Mouse (Mus musculus): ENCODE results near the gene G6pdx. TPM values are rescaled to one million over a fixed set of nuclear protein-coding genes. Genes with fewer than 3 reads are reported as not detected.

G6pdx gene
- polyA plus RNA-seq, 1 experiment from 2014 or later = 84.5 TPM

DNA sequence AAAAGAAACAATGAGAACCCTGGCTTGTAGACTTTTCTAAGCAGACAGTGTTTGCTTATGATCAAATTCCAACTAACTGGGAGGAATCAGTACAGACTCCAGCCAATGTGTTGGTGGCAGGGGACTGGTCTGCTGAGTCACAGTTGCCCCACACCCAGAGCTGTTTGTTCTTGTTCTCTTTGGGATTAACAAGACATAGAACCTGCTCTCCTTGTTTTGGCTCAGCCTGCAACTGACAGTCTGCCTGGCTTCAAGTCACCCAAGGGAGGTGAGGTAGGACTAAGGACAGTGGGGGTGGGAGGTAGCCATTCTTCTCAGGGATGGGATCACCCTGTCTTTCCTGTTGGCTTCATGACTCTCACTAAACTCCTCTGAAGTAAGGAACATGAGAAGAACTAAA lies 4.6 kb downstream of the G6pdx start:
- H3K9me3 ChIP-seq (replicated peaks; ENCODE audit: control insufficient read depth, low read length) = no peaks in the 10 kb centered on the region
- H3K36me3 ChIP-seq (ENCODE audit: control insufficient read depth, insufficient read depth, low read length) = no peaks in the 10 kb centered on the region
- no peak overlapping the region for H3K9ac ChIP-seq (ENCODE audit: low read length)
- H3K27ac ChIP-seq (ENCODE audit: low read length) = peak overlapping the region; percentile 91
- 0 out of 2 replicates have a peak, but pooled peaks cover 4% of the 10 kb centered on the region for H3K4me1 ChIP-seq (ENCODE audit: control insufficient read depth, insufficient read depth, low read length)
- H3K4me3 ChIP-seq (replicated peaks; ENCODE audit: low read length) = no peak overlapping the region
- peak overlapping the region; percentile 13; the same call in 1 of the 2 replicates for H3K4me2 ChIP-seq (ENCODE audit: low read depth, low read length)
- H3K27me3 ChIP-seq (ENCODE audit: control insufficient read depth, insufficient read depth, low read length) = no peaks in the 10 kb centered on the region
- peak; percentile 45; the same call in 1 of the 2 replicates for ATAC-seq (ENCODE audit: insufficient read depth, low FRiP score)

DNA sequence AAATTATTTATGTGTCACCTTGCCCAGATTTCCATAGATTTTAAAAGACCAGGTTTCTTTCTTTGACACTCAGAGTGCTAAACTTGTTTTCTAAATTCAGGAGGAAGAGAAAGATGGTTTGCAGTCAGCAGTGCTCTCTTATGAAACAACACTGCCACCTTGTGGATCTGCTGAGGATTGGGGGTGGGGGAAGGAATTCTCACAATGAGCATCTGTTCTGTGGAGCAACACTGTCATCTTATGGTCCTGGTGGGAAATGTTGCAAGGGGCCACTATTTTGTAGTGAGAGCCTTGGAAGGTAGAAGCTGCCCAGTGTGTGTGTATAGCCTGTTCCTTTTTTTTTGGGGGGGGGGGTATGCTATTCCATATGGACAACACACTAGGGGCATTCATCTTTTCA lies 15.6 kb downstream of the G6pdx start:
- H3K4me1 ChIP-seq (ENCODE audit: control insufficient read depth, insufficient read depth, low read length) = no peaks in the 10 kb centered on the region
- no peaks in the 10 kb centered on the region for H3K36me3 ChIP-seq (ENCODE audit: control insufficient read depth, insufficient read depth, low read length)
- H3K4me3 ChIP-seq (replicated peaks; ENCODE audit: low read length) = no peak overlapping the region
- no peak overlapping the region for H3K9ac ChIP-seq (ENCODE audit: low read length)
- H3K9me3 ChIP-seq (replicated peaks; ENCODE audit: control insufficient read depth, low read length) = no peaks in the 10 kb centered on the region
- H3K27me3 ChIP-seq (ENCODE audit: control insufficient read depth, insufficient read depth, low read length) = no peaks in the 10 kb centered on the region
- H3K27ac ChIP-seq (ENCODE audit: low read length) = no peak overlapping the region
- H3K4me2 ChIP-seq (ENCODE audit: low read depth, low read length) = no peak overlapping the region
- ATAC-seq (ENCODE audit: insufficient read depth, low FRiP score) = peak; percentile 71

DNA sequence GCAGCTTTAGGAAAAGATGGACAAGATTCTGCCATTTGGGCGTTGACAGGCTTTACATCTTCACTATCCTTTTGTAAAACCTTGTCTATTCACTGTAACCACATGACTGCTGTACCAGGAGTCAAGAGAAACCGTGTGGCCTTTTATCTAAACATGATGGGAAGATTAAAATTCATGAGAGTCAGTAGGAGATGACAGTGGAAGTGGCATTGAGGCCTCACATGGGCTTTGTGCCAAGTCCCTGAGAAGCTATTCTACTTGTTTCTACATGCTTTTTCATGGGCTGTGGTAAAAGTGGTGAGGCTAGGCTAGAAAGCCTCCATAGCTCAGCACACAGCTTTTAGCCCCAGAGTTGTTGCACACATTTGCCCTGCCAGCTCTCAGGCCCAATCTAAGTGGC lies 20.7 kb downstream of the G6pdx start:
- Histone ChIP-seq H3K4me3 (replicated peaks; ENCODE audit: low read length) (no peak overlapping the region), H3K27me3 (ENCODE audit: control insufficient read depth, insufficient read depth, low read length) (no peaks in the 10 kb centered on the region), H3K9ac (ENCODE audit: low read length) (no peak overlapping the region), H3K4me2 (ENCODE audit: low read depth, low read length) (no peak overlapping the region), H3K4me1 (ENCODE audit: control insufficient read depth, insufficient read depth, low read length) (no peaks in the 10 kb centered on the region), H3K27ac (ENCODE audit: low read length) (no peak overlapping the region), H3K36me3 (ENCODE audit: control insufficient read depth, insufficient read depth, low read length) (no peaks in the 10 kb centered on the region), H3K9me3 (replicated peaks; ENCODE audit: control insufficient read depth, low read length) (no peaks in the 10 kb centered on the region)
- no peak for ATAC-seq (ENCODE audit: insufficient read depth, low FRiP score)
- WGBS = 40% methylated on average over 2 of the region's 2 CpGs

DNA sequence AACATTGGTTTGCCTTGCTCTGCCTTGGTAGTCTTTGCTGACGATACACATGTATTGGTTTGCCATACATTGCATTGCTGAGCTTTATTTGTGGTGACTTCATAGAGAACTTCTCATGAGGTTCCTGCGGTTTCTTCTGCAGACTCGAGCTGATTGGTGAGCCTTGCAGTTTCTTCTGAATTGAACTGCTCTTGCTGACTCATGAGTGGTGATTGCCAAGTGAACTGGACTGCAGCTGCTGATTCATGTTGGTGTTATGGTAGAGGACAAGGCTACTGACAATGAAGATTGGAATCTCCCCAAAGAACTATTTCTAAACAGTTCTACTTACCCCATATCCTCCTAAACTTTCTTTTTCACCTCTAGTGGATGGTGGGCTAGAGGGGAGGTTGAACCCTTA lies 28.9 kb downstream of the G6pdx start:
- Histone ChIP-seq H3K27me3 (ENCODE audit: control insufficient read depth, insufficient read depth, low read length) (no peaks in the 10 kb centered on the region), H3K9ac (ENCODE audit: low read length) (no peak overlapping the region), H3K4me1 (ENCODE audit: control insufficient read depth, insufficient read depth, low read length) (no peaks in the 10 kb centered on the region), H3K9me3 (replicated peaks; ENCODE audit: control insufficient read depth, low read length) (no peaks in the 10 kb centered on the region), H3K27ac (ENCODE audit: low read length) (no peak overlapping the region), H3K4me2 (ENCODE audit: low read depth, low read length) (no peak overlapping the region), H3K36me3 (ENCODE audit: control insufficient read depth, insufficient read depth, low read length) (no peaks in the 10 kb centered on the region), H3K4me3 (replicated peaks; ENCODE audit: low read length) (no peak overlapping the region)
- WGBS = 77% methylated on average over 3 of the region's 3 CpGs
- no peak for ATAC-seq (ENCODE audit: insufficient read depth, low FRiP score)

DNA sequence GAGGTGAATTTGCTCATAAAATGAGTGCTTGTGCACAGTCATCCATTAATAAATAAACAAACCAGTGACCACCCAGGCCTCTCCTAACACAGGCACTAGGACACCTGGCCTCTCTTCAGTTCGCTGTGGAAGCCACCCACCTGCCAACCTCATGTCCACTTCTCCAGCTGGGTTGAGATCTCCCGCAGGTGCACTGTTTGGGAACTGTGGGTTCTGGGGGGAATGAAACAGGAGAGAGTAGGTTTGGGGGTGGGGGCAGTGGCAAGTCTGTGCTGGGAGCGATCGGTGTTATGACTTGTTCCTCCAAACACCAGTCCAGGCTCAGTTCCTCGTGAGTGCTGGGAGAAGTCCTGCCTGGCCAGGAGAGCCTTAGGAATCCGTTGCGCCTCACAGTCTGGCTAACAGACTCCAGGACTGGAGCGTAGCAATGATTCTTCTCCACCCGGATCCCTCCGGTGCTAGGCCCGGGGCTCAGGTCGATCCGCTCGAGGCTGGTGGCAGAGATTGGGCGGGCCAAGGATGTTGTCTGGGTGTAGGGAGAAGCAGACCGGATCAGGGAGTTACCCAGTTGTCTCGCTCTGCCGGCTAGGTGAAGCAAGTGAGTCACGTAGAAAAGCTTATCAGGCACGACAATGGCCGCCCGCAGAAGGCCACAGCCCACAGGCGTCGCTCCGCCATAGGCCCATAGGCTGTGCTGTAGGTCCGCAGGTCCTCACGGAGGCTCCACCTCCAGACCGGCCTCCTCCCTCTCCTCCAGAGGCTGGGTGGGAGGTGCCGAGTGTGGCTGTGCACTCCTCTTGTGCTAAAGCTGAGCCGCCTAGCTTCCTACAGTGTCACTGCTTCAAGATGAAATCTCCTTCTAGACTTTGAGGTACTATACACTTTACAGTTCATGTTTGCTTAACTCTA lies 36.2 kb downstream of the G6pdx start, which contains the start of the genes Fam3a and Ikbkg:
Gene Fam3a (minus strand): TSS at position 738 of the 909 bp plus-strand sequence.
Gene Ikbkg (plus strand): TSS at position 756 of the 909 bp plus-strand sequence.
- Histone ChIP-seq H3K36me3 (ENCODE audit: control insufficient read depth, insufficient read depth, low read length) (no peaks in the 10 kb centered on the region), H3K4me3 (replicated peaks; ENCODE audit: low read length) (peak within 1 kb of the TSS; percentile 52), H3K9ac (ENCODE audit: low read length) (peak within 1 kb of the TSS; percentile 79), H3K27me3 (ENCODE audit: control insufficient read depth, insufficient read depth, low read length) (no peaks in the 10 kb centered on the region), H3K4me1 (ENCODE audit: control insufficient read depth, insufficient read depth, low read length) (no peaks in the 10 kb centered on the region), H3K27ac (ENCODE audit: low read length) (peak within 1 kb of the TSS; percentile 94), H3K4me2 (ENCODE audit: low read depth, low read length) (peak within 1 kb of the TSS; percentile 65), H3K9me3 (replicated peaks; ENCODE audit: control insufficient read depth, low read length) (no peaks in the 10 kb centered on the region)
- ATAC-seq (ENCODE audit: insufficient read depth, low FRiP score) = peak; percentile 100
- 10% methylated on average over 30 of the region's 30 CpGs for WGBS

DNA sequence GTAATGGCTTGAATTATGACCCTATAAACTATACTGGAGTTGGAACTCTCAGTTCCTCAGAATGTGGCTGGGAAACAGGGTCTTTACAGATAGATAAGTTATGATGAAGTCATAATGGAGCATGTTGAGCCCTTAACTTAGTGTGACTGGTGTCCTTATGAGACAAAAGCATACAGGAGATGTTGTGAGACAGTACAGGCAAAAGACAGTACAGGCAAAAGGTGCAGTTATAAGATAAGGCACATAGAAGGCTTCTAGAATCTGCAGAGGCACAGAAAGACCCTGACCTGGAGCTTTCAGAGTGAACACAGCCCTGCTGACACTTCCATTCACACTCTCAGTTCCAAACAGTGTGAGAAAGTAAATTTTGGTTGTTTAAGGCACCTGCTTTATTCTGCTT lies 40.8 kb downstream of the G6pdx start:
- H3K4me3 ChIP-seq (replicated peaks; ENCODE audit: low read length) = no peak overlapping the region
- no peak overlapping the region for H3K4me2 ChIP-seq (ENCODE audit: low read depth, low read length)
- no peak overlapping the region for H3K27ac ChIP-seq (ENCODE audit: low read length)
- no peaks in the 10 kb centered on the region for H3K9me3 ChIP-seq (replicated peaks; ENCODE audit: control insufficient read depth, low read length)
- no peak for ATAC-seq (ENCODE audit: insufficient read depth, low FRiP score)
- H3K9ac ChIP-seq (ENCODE audit: low read length) = no peak overlapping the region
- H3K36me3 ChIP-seq (ENCODE audit: control insufficient read depth, insufficient read depth, low read length) = no peaks in the 10 kb centered on the region
- no peaks in the 10 kb centered on the region for H3K27me3 ChIP-seq (ENCODE audit: control insufficient read depth, insufficient read depth, low read length)
- H3K4me1 ChIP-seq (ENCODE audit: control insufficient read depth, insufficient read depth, low read length) = no peaks in the 10 kb centered on the region

DNA sequence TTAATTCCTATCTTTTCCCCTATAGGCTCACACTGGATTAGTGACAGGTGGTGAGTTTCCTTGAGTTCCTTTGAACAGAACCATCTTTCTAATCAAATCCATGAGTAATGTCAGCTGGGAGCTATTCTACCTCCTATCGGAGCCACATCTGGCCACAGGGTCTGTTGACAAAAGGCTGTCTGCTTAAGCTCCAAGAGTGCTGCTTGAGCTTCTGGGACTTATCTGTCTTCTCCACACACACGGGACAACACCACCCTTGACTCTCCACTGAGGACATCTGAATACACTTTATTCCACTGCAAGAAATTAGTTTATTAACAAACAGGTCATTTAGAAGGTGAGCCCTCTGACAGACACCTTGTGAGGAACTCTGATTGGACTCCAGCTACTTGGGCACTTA lies 44.5 kb downstream of the G6pdx start:
- ATAC-seq (ENCODE audit: insufficient read depth, low FRiP score) = no peak
- Histone ChIP-seq H3K9ac (ENCODE audit: low read length) (no peak overlapping the region), H3K4me2 (ENCODE audit: low read depth, low read length) (no peak overlapping the region), H3K9me3 (replicated peaks; ENCODE audit: control insufficient read depth, low read length) (no peaks in the 10 kb centered on the region), H3K27ac (ENCODE audit: low read length) (no peak overlapping the region), H3K4me1 (ENCODE audit: control insufficient read depth, insufficient read depth, low read length) (no peaks in the 10 kb centered on the region), H3K4me3 (replicated peaks; ENCODE audit: low read length) (no peak overlapping the region), H3K27me3 (ENCODE audit: control insufficient read depth, insufficient read depth, low read length) (no peaks in the 10 kb centered on the region), H3K36me3 (ENCODE audit: control insufficient read depth, insufficient read depth, low read length) (no peaks in the 10 kb centered on the region)
- 80% methylated on average over 2 of the region's 2 CpGs for WGBS

DNA sequence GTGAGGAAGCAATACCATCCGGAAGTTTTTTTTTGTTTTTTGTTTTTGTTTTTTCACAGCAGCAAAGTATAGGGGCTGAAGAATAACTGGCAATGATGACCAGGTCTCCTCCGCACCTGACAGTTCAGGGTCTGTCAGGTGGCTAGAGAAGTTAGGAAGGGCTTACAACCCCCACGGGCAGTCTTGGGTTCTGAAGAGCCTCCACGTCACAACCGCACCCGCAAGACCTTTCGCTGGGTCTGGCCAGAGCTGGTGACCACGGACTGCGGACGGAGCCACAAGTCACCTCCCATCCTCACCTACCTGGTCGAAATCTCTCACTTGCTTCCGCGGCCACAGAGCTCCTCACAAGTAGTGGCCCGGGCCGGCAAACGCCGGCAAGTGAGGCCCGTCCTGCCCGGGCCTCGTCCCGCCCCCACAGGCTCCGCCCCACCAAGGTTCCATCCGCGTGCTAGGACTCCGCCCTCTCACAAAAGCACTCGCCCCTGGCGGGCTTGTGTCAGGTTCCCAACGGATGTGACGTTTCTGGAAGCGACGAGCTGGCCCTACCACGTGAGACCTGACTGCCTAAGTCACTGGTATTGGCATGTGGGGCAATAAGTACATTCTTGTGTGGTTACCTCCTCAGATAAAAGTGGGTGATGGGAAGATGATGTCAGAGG lies 56.0 kb downstream of the G6pdx start, which contains the start of the genes Ubl4a and Slc10a3:
Gene Ubl4a (minus strand): TSS at position 331 of the 662 bp plus-strand sequence.
Gene Slc10a3 (minus strand): TSS at position 462 of the 662 bp plus-strand sequence.
- peak; percentile 91 for ATAC-seq (ENCODE audit: insufficient read depth, low FRiP score)

More for the DNA sequence above, 56.0 kb downstream of the G6pdx start, which contains the start of the genes Ubl4a and Slc10a3:
- Histone ChIP-seq H3K4me2 (ENCODE audit: low read depth, low read length) (peak within 1 kb of the TSS; percentile 60), H3K9me3 (replicated peaks; ENCODE audit: control insufficient read depth, low read length) (no peaks in the 10 kb centered on the region), H3K27ac (ENCODE audit: low read length) (no peak within 1 kb of the TSS), H3K4me3 (replicated peaks; ENCODE audit: low read length) (peak within 1 kb of the TSS; percentile 57), H3K9ac (ENCODE audit: low read length) (peak within 1 kb of the TSS; percentile 72), H3K4me1 (ENCODE audit: control insufficient read depth, insufficient read depth, low read length) (0 out of 2 replicates have a peak, but pooled peaks cover 3% of the 10 kb centered on the region), H3K27me3 (ENCODE audit: control insufficient read depth, insufficient read depth, low read length) (no peaks in the 10 kb centered on the region), H3K36me3 (ENCODE audit: control insufficient read depth, insufficient read depth, low read length) (0 out of 2 replicates have a peak, but pooled peaks cover 7% of the 10 kb centered on the region)
- WGBS = 27% methylated on average over 32 of the region's 32 CpGs
